Comparison of ENCODE assay signal across 19 mouse cellular contexts in genomic region chr5:8132546-8132945, GRCm38 (mm10).
"Had no signal": no experiment of that assay in that cellular context is flagged by ENCODE, and none has a peak within 500 bp of the region (broad histone marks: within the 10 kb centered on the region; RNA-seq: fewer than 3 reads in every experiment).

No protein-coding gene starts in this region.

- H3K27me3 ChIP-seq: midbrain, embryonic 12.5 days; neural tube, embryonic 13.5 days; neural tube, embryonic 15.5 days had no signal

- ATAC-seq: midbrain, embryonic 16.5 days had no signal

- H3K27ac ChIP-seq: midbrain, embryonic 10.5 days; midbrain, embryonic 12.5 days; neural tube, embryonic 13.5 days; neural tube, embryonic 15.5 days had no signal

- H3K4me3 ChIP-seq: midbrain, embryonic 10.5 days; midbrain, embryonic 12.5 days; myocyte; neural tube, embryonic 13.5 days; neural tube, embryonic 15.5 days had no signal

- H3K9me3 ChIP-seq: midbrain, embryonic 10.5 days; midbrain, embryonic 12.5 days; neural tube, embryonic 13.5 days; neural tube, embryonic 15.5 days had no signal

- H3K4me2 ChIP-seq: lung, embryonic 14.5 days; midbrain, embryonic 12.5 days; neural tube, embryonic 13.5 days; neural tube, embryonic 15.5 days had no signal

- DNase-seq: lung, adult 18-20 months; lung, embryonic 14.5 days; lung, postnatal 14 days; lung, postnatal 4 days; midbrain, embryonic 14.5 days; retina, postnatal 1 day; right cerebral cortex, adult 18-20 months; right cerebral cortex, postnatal 25 days; right cerebral cortex, postnatal 4 days; spleen, adult 18-20 months; thymus, adult 2 months; thymus, postnatal 25 days; thymus, postnatal 4 days had no signal

- H3K36me3 ChIP-seq: midbrain, embryonic 10.5 days; midbrain, embryonic 12.5 days had no signal

- H3K9ac ChIP-seq: lung, embryonic 14.5 days; midbrain, embryonic 12.5 days; neural tube, embryonic 13.5 days; neural tube, embryonic 15.5 days had no signal

- H3K4me1 ChIP-seq: midbrain, embryonic 10.5 days; midbrain, embryonic 12.5 days; neural tube, embryonic 13.5 days; neural tube, embryonic 15.5 days had no signal
